Mouse (Mus musculus) lung, adult 2 months (tissue): Measurements from ENCODE around the gene Cmas.

Experiments
- CTCF ChIP-seq: fragments of 200-500 bp; IDR thresholded peaks from 2 replicates; pipeline ENCODE4 v1.5.1; 2011; ENCODE audit warnings: mild to moderate bottlenecking, low read length, control low read depth; ENCODE audit not compliant: insufficient read depth
- POLR2A ChIP-seq: fragments of 200-500 bp; IDR thresholded peaks from 2 replicates; pipeline ENCODE4 v1.6.1; 2011; ENCODE audit warnings: low read depth, mild to moderate bottlenecking, control low read depth, low read length, borderline replicate concordance; ENCODE audit errors: extremely low read depth

DNA sequence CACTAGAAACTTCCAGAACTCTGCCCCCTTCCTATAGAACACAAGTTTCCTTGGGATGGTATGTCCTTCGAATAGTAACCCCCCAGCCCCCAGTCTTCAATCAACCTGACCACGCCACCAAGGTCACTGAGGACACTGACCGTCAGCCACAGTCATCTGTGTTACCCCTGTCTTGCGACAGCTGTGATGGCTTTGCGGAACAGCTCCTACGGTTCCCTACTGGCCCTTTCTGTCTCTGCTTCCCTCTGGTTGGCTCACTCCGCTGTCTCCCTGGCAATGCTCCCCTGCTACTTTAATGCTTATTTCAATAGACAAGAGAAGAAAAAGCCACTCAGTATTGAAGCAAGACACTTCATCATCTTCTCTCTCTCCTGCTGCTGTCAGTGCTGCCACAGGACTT lies 37.0 kb downstream of the Cmas start:
- TF ChIP-seq POLR2A (no peak), CTCF (no peak)
